ENCODE assay signal across 30 mouse cellular contexts in genomic region chr3:89508041-89508440, GRCm38 (mm10). TPM values are rescaled to one million over a fixed set of nuclear protein-coding genes. Genes with fewer than 3 reads are reported as not detected.
DNase-seq lines count a peak whose midpoint lies in the region; ATAC-seq lines count a peak whose summit lies in the region.
"Had no signal": no experiment of that assay in that cellular context is flagged by ENCODE, and none has a peak within 500 bp of the region (broad histone marks: within the 10 kb centered on the region; RNA-seq: fewer than 3 reads in every experiment).

No protein-coding gene starts in this region.

- H3K9me3 ChIP-seq in embryonic facial prominence, embryonic 12.5 days, result no peaks in the 10 kb centered on the region
- H3K9me3 ChIP-seq in embryonic facial prominence, embryonic 10.5 days, result no peaks in the 10 kb centered on the region
- no peaks in the 10 kb centered on the region for H3K9me3 ChIP-seq in midbrain, embryonic 12.5 days
- H3K9me3 ChIP-seq in midbrain, embryonic 16.5 days (replicated peaks; ENCODE audit: control insufficient read depth, low read length, poor library complexity, severe bottlenecking), result no peaks in the 10 kb centered on the region
- H3K9me3 ChIP-seq: G1E; hindbrain, embryonic 12.5 days; intestine, embryonic 15.5 days; liver, embryonic 13.5 days; midbrain, embryonic 15.5 days; neural tube, embryonic 12.5 days had no signal

- H3K9ac ChIP-seq in embryonic facial prominence, embryonic 12.5 days, result no peak overlapping the region
- H3K9ac ChIP-seq in midbrain, embryonic 12.5 days (replicated peaks), result no peak overlapping the region
- no peak overlapping the region for H3K9ac ChIP-seq in midbrain, embryonic 16.5 days (ENCODE audit: low read depth, low read length)
- H3K9ac ChIP-seq: hindbrain, embryonic 12.5 days; intestine, embryonic 15.5 days; liver, embryonic 13.5 days; midbrain, embryonic 15.5 days; neural tube, embryonic 12.5 days had no signal

- H3K4me2 ChIP-seq in embryonic facial prominence, embryonic 12.5 days (replicated peaks), result peak overlapping the region; percentile 21; the same call in 1 of the 2 replicates
- 0 out of 2 replicates have a peak overlapping the region, but pooled peaks have one; percentile 6 for H3K4me2 ChIP-seq in midbrain, embryonic 12.5 days (replicated peaks)
- no peak overlapping the region for H3K4me2 ChIP-seq in midbrain, embryonic 16.5 days (ENCODE audit: low read length)
- H3K4me2 ChIP-seq: heart, embryonic 11.5 days; hindbrain, embryonic 12.5 days; intestine, embryonic 15.5 days; liver, embryonic 13.5 days; midbrain, embryonic 15.5 days; neural tube, embryonic 12.5 days had no signal

- ATAC-seq in embryonic facial prominence, embryonic 12.5 days (ENCODE audit: insufficient number of reproducible peaks, insufficient read depth, low FRiP score, low TSS enrichment), result no peak
- no peak for ATAC-seq in midbrain, embryonic 12.5 days (ENCODE audit: low FRiP score, low read depth)
- ATAC-seq in midbrain, embryonic 16.5 days, result no peak
- ATAC-seq: forebrain, embryonic 14.5 days; hindbrain, postnatal 0 days; intestine, embryonic 15.5 days; lung, postnatal 0 days; midbrain, embryonic 15.5 days had no signal

- DNase-seq in embryonic facial prominence, embryonic 10.5 days (ENCODE audit: low spot score), result no peak
- peak; percentile 43 to 67 for DNase-seq in layer of hippocampus, postnatal 14 days (ENCODE audit: low spot score in 2 of 2)
- DNase-seq in right cerebral cortex, adult 18-20 months, result no peak
- DNase-seq in ovary, postnatal 14 days (ENCODE audit: low spot score), result no peak
- DNase-seq in neural tube, embryonic 10.5 days (ENCODE audit: extremely low spot score, low spot score), result no peak
- DNase-seq: adrenal gland, postnatal 10 days; cerebellum, adult 11 months; cerebellum, adult 9-10 months; embryo, embryonic 11 days; gastrocnemius, postnatal 36 days; heart, adult 18-20 months; heart, postnatal 36 days; kidney, adult 8-10 months; liver, embryonic 13.5 days; lung, adult 18-20 months; lung, postnatal 4 days had no signal

- H3K27me3 ChIP-seq in embryonic facial prominence, embryonic 12.5 days, result peaks cover 29% of the 10 kb centered on the region
- peaks cover 46% of the 10 kb centered on the region for H3K27me3 ChIP-seq in embryonic facial prominence, embryonic 10.5 days (replicated peaks; ENCODE audit: low read depth, poor library complexity, severe bottlenecking)
- H3K27me3 ChIP-seq in midbrain, embryonic 12.5 days, result peaks cover 48% of the 10 kb centered on the region
- no peaks in the 10 kb centered on the region for H3K27me3 ChIP-seq in midbrain, embryonic 16.5 days (ENCODE audit: control insufficient read depth, insufficient read depth, low read depth, low read length)
- H3K27me3 ChIP-seq: midbrain, embryonic 15.5 days; neural tube, embryonic 12.5 days had no signal

- WGBS in embryonic facial prominence, embryonic 12.5 days, result 15% methylated on average over 9 of the region's 9 CpGs
- 26% methylated on average over 9 of the region's 9 CpGs for WGBS in embryonic facial prominence, embryonic 10.5 days
- 17% methylated on average over 9 of the region's 9 CpGs for WGBS in midbrain, embryonic 12.5 days
- WGBS in midbrain, embryonic 16.5 days, result 21% methylated on average over 9 of the region's 9 CpGs

- no peak overlapping the region for H3K4me3 ChIP-seq in embryonic facial prominence, embryonic 12.5 days
- H3K4me3 ChIP-seq in embryonic facial prominence, embryonic 10.5 days, result no peak overlapping the region
- H3K4me3 ChIP-seq in midbrain, embryonic 12.5 days, result no peak overlapping the region
- no peak overlapping the region for H3K4me3 ChIP-seq in midbrain, embryonic 16.5 days (ENCODE audit: low read depth, low read length)
- H3K4me3 ChIP-seq: hindbrain, embryonic 12.5 days; intestine, embryonic 15.5 days; liver, embryonic 13.5 days; megakaryocyte, embryonic 14.5 days; midbrain, embryonic 15.5 days; neural tube, embryonic 12.5 days had no signal

- no peaks in the 10 kb centered on the region for H3K36me3 ChIP-seq in embryonic facial prominence, embryonic 12.5 days
- H3K36me3 ChIP-seq in embryonic facial prominence, embryonic 10.5 days (replicated peaks), result no peaks in the 10 kb centered on the region
- H3K36me3 ChIP-seq in midbrain, embryonic 12.5 days, result no peaks in the 10 kb centered on the region
- no peaks in the 10 kb centered on the region for H3K36me3 ChIP-seq in midbrain, embryonic 16.5 days (ENCODE audit: control insufficient read depth, insufficient read depth, low read length)
- H3K36me3 ChIP-seq: G1E; hindbrain, embryonic 12.5 days; intestine, embryonic 15.5 days; liver, embryonic 13.5 days; midbrain, embryonic 15.5 days; neural tube, embryonic 12.5 days had no signal

- peaks cover 20% of the 10 kb centered on the region for H3K4me1 ChIP-seq in embryonic facial prominence, embryonic 12.5 days
- H3K4me1 ChIP-seq in embryonic facial prominence, embryonic 10.5 days, result peaks cover 46% of the 10 kb centered on the region
- H3K4me1 ChIP-seq in midbrain, embryonic 12.5 days, result peaks cover 20% of the 10 kb centered on the region
- H3K4me1 ChIP-seq in midbrain, embryonic 16.5 days (ENCODE audit: control insufficient read depth, insufficient read depth, low read length), result peaks cover 9% of the 10 kb centered on the region; the same call in 1 of the 2 replicates
- H3K4me1 ChIP-seq: intestine, embryonic 15.5 days; liver, embryonic 13.5 days had no signal

- no peak overlapping the region for H3K27ac ChIP-seq in embryonic facial prominence, embryonic 12.5 days
- H3K27ac ChIP-seq in embryonic facial prominence, embryonic 10.5 days (replicated peaks), result no peak overlapping the region
- H3K27ac ChIP-seq in midbrain, embryonic 12.5 days (replicated peaks), result no peak overlapping the region
- H3K27ac ChIP-seq in midbrain, embryonic 16.5 days (ENCODE audit: low read length), result no peak overlapping the region
- H3K27ac ChIP-seq: hindbrain, embryonic 12.5 days; hindbrain, postnatal 0 days; intestine, embryonic 15.5 days; kidney, postnatal 0 days; liver, embryonic 13.5 days; midbrain, embryonic 15.5 days; neural tube, embryonic 12.5 days had no signal

RNA-seq across cellular contexts. Expression of gene Kcnn3, which starts 11.9 kb away (rescaled TPM):
- 2.1 and 2.5 TPM in 2 replicates for polyA plus RNA-seq in embryonic facial prominence, embryonic 12.5 days (2016; fragmentation: Nextera tagmentation; extraction: Ambion mirVana)
- 0.62 and 0.88 TPM in 2 replicates for polyA plus RNA-seq in embryonic facial prominence, embryonic 10.5 days (2016; fragmentation: Nextera tagmentation; extraction: Ambion mirVana)
- 1.8 and 3.0 TPM in 2 replicates for polyA plus RNA-seq in midbrain, embryonic 12.5 days (2016; fragmentation: Nextera tagmentation; extraction: Ambion mirVana)
- polyA plus RNA-seq in midbrain, embryonic 16.5 days (2015; fragmentation: Nextera tagmentation; extraction: Ambion mirVana), result 9.2 and 10.0 TPM in 2 replicates
- 10 to 100 TPM; 25.5 to 26.6 TPM for total RNA-seq in layer of hippocampus, postnatal 14 days (2021)
- polyA plus RNA-seq: G1E had no signal

RNA-seq across cellular contexts. Expression of gene Pmvk, which starts 53.7 kb away (rescaled TPM):
- polyA plus RNA-seq in embryonic facial prominence, embryonic 12.5 days (2016; fragmentation: Nextera tagmentation; extraction: Ambion mirVana), result 57.0 and 58.8 TPM in 2 replicates
- polyA plus RNA-seq in embryonic facial prominence, embryonic 10.5 days (2016; fragmentation: Nextera tagmentation; extraction: Ambion mirVana), result 66.4 and 67.6 TPM in 2 replicates
- 73.7 and 77.9 TPM in 2 replicates for polyA plus RNA-seq in midbrain, embryonic 12.5 days (2016; fragmentation: Nextera tagmentation; extraction: Ambion mirVana)
- polyA plus RNA-seq in midbrain, embryonic 16.5 days (2015; fragmentation: Nextera tagmentation; extraction: Ambion mirVana), result 129 and 142 TPM in 2 replicates
- total RNA-seq in layer of hippocampus, postnatal 14 days (2021), result 10 to 100 TPM; 35.3 to 38.7 TPM

Comparison
In these comparisons a context has a peak if more than half of its experiments do, and no peak if none do; other contexts are left out.
1. DNase-seq: peak in layer of hippocampus, postnatal 14 days (2 of 2); none in embryonic facial prominence, embryonic 10.5 days (single experiment), right cerebral cortex, adult 18-20 months (single experiment), ovary, postnatal 14 days (single experiment) and neural tube, embryonic 10.5 days (single experiment).